Mouse (Mus musculus) spleen, adult 2 months (tissue): ENCODE measurements around the gene Inpp5b.

Source experiments
- CTCF ChIP-seq: fragments of 200-500 bp; IDR thresholded peaks from 2 replicates; pipeline ENCODE4 v1.5.1; 2011; ENCODE audit warnings: mild to moderate bottlenecking, inconsistent platforms; ENCODE audit not compliant: insufficient read depth, insufficient read length, insufficient replicate concordance; ENCODE audit errors: extremely low read depth
- POLR2A ChIP-seq: fragments of 200-500 bp; IDR thresholded peaks from 2 replicates; pipeline ENCODE4 v1.6.1; 2011; ENCODE audit warnings: low read depth, low read length, inconsistent platforms

- TF ChIP-seq POLR2A = no peak
- no peak for TF ChIP-seq CTCF
Observed at GRCm38 (mm10) chr4:124817803-124818202, 76.2 kb downstream of the Inpp5b start.
